ENCODE assay signal across 19 mouse cellular contexts in genomic region chr15:31051496-31051895, GRCm38 (mm10).
"Had no signal": no experiment of that assay in that cellular context is flagged by ENCODE, and none has a peak within 500 bp of the region (broad histone marks: within the 10 kb centered on the region; RNA-seq: fewer than 3 reads in every experiment).

No protein-coding gene starts in this region.

- DNase-seq: cerebellum, adult 9-10 months; cerebellum, adult 9-11 months; cerebellum, postnatal 10 days; cerebellum, postnatal 14 days; cerebellum, postnatal 25 days; cerebellum, postnatal 36 days; embryo, embryonic 11 days; forebrain, postnatal 0 days; gastrocnemius, adult 2 months; gastrocnemius, postnatal 10 days; gastrocnemius, postnatal 14 days; gastrocnemius, postnatal 25 days; gastrocnemius, postnatal 36 days; heart, adult 18-20 months; heart, adult 2 months had no signal

- ATAC-seq: forebrain, embryonic 13.5 days; forebrain, embryonic 14.5 days; forebrain, embryonic 15.5 days; forebrain, embryonic 16.5 days; forebrain, postnatal 0 days had no signal
